ENCODE assay signal across 9 mouse cellular contexts in the genomic region with DNA sequence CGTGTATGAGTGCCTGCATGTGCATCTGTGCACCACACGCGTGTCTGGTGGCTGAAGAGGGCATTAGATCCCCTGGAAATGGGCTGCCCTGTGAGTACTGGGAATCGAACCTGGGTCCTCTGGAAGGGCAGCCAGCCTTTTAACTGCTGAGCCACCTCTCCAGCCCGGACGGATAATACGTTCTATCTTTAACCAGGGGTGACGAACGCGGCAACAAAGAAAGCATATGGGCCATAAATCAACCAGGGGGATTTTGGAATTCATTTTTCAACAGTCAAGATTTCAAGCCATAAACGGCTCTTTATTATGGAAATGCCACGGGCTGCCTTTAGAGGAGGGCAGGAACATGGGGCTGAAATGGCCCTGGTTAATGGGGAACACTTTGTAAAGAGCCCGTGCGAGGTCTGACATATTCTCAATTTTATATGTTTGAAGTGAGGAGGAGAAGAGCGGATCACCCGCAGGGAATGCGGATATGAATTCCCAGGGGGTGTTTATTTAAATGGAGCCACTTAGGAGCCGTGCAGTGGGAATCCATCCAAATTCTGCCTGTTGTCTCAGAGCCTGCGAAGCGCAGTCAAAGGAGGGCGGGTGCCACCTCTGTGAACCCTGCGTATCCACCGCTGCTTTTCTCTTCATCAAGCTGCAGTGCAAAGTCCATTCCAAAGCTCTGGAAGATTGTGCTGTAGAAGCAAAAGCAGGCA.
DNase-seq lines count a peak whose midpoint lies in the region; ATAC-seq and TF ChIP-seq lines count a peak whose summit lies in the region.
"Had no signal": no experiment of that assay in that cellular context is flagged by ENCODE, and none has a peak within 500 bp of the region (broad histone marks: within the 10 kb centered on the region; RNA-seq: fewer than 3 reads in every experiment).

No protein-coding gene starts in this region.

- no peak for ATAC-seq in heart, embryonic 15.5 days (replicated peaks; ENCODE audit: insufficient number of reproducible peaks, insufficient read depth, low FRiP score, low read depth)
- 0 out of 2 replicates have a peak, but pooled peaks have one; percentile 33 for ATAC-seq in forebrain, embryonic 12.5 days (ENCODE audit: low FRiP score)
- ATAC-seq in kidney, embryonic 14.5 days (ENCODE audit: low FRiP score, low TSS enrichment), result peak; percentile 48; the same call in 1 of the 2 replicates
- ATAC-seq in midbrain, embryonic 14.5 days (ENCODE audit: low FRiP score, low TSS enrichment), result no peak; the same call in 1 of the 2 replicates

- no peak overlapping the region for H3K4me3 ChIP-seq in heart, embryonic 15.5 days
- H3K4me3 ChIP-seq in heart, adult 2 months, result no peak overlapping the region
- H3K4me3 ChIP-seq in forebrain, embryonic 12.5 days (replicated peaks), result no peak overlapping the region
- no peak overlapping the region for H3K4me3 ChIP-seq in kidney, embryonic 14.5 days (ENCODE audit: low read length)
- H3K4me3 ChIP-seq in midbrain, embryonic 14.5 days (replicated peaks; ENCODE audit: low read depth, low read length), result no peak overlapping the region
- H3K4me3 ChIP-seq: megakaryocyte, embryonic 14.5 days had no signal

- no peaks in the 10 kb centered on the region for H3K27me3 ChIP-seq in heart, embryonic 15.5 days
- no peaks in the 10 kb centered on the region for H3K27me3 ChIP-seq in heart, adult 2 months (ENCODE audit: control insufficient read depth, insufficient read depth, low read length)
- no peaks in the 10 kb centered on the region for H3K27me3 ChIP-seq in forebrain, embryonic 12.5 days
- no peaks in the 10 kb centered on the region for H3K27me3 ChIP-seq in kidney, embryonic 14.5 days (ENCODE audit: control insufficient read depth, insufficient read depth, low read length)
- H3K27me3 ChIP-seq in midbrain, embryonic 14.5 days (ENCODE audit: control insufficient read depth, insufficient read depth, low read length), result no peaks in the 10 kb centered on the region

- TF ChIP-seq POLR2A in heart, adult 2 months (IDR thresholded peaks at IDR 0.05; ENCODE audit: insufficient read depth, low read depth, low read length), result no peak

- TF ChIP-seq EP300 in heart, adult 2 months (IDR thresholded peaks at IDR 0.05; ENCODE audit: insufficient read depth, low read depth, low read length), result no peak

- peaks cover 10% of the 10 kb centered on the region for H3K4me1 ChIP-seq in heart, embryonic 15.5 days (replicated peaks)
- no peaks in the 10 kb centered on the region for H3K4me1 ChIP-seq in heart, adult 2 months (ENCODE audit: control insufficient read depth, insufficient read depth, low read length)
- peaks cover 23% of the 10 kb centered on the region for H3K4me1 ChIP-seq in forebrain, embryonic 12.5 days
- H3K4me1 ChIP-seq in kidney, embryonic 14.5 days (ENCODE audit: control insufficient read depth, insufficient read depth, low read length), result peaks cover 12% of the 10 kb centered on the region
- peaks cover 23% of the 10 kb centered on the region; the same call in 1 of the 2 replicates for H3K4me1 ChIP-seq in midbrain, embryonic 14.5 days (ENCODE audit: control insufficient read depth, insufficient read depth, low read length)
- H3K4me1 ChIP-seq: megakaryocyte, embryonic 14.5 days had no signal

- no peak for TF ChIP-seq CTCF in heart, adult 2 months (IDR thresholded peaks at IDR 0.05)

- no peaks in the 10 kb centered on the region for H3K36me3 ChIP-seq in heart, embryonic 15.5 days
- H3K36me3 ChIP-seq in heart, adult 2 months (ENCODE audit: control insufficient read depth, insufficient read depth, low read length), result no peaks in the 10 kb centered on the region
- H3K36me3 ChIP-seq in forebrain, embryonic 12.5 days (replicated peaks), result no peaks in the 10 kb centered on the region
- H3K36me3 ChIP-seq in kidney, embryonic 14.5 days (ENCODE audit: control insufficient read depth, insufficient read depth, low read length), result no peaks in the 10 kb centered on the region
- no peaks in the 10 kb centered on the region for H3K36me3 ChIP-seq in midbrain, embryonic 14.5 days (ENCODE audit: control insufficient read depth, insufficient read depth, low read length)

- no peaks in the 10 kb centered on the region for H3K79me2 ChIP-seq in heart, adult 2 months (replicated peaks; ENCODE audit: control insufficient read depth, insufficient read depth, low read length)

- no peak overlapping the region for H3K27ac ChIP-seq in heart, embryonic 15.5 days
- no peak overlapping the region for H3K27ac ChIP-seq in heart, adult 2 months
- H3K27ac ChIP-seq in forebrain, embryonic 12.5 days, result peak overlapping the region; percentile 51
- H3K27ac ChIP-seq in kidney, embryonic 14.5 days (ENCODE audit: low read depth, low read length), result no peak overlapping the region; the same call in 1 of the 2 replicates
- H3K27ac ChIP-seq in midbrain, embryonic 14.5 days (replicated peaks; ENCODE audit: low read depth, low read length), result peak overlapping the region; percentile 55

- no peak overlapping the region for H3K9ac ChIP-seq in heart, embryonic 15.5 days
- H3K9ac ChIP-seq in heart, adult 2 months (ENCODE audit: low read depth, low read length), result no peak overlapping the region
- no peak overlapping the region for H3K9ac ChIP-seq in forebrain, embryonic 12.5 days
- H3K9ac ChIP-seq in kidney, embryonic 14.5 days (ENCODE audit: low read depth, low read length), result no peak overlapping the region
- H3K9ac ChIP-seq in midbrain, embryonic 14.5 days (replicated peaks; ENCODE audit: low read length), result no peak overlapping the region

- peak overlapping the region; percentile 37 for H3K4me2 ChIP-seq in heart, embryonic 15.5 days
- no peak overlapping the region for H3K4me2 ChIP-seq in forebrain, embryonic 12.5 days
- H3K4me2 ChIP-seq in kidney, embryonic 14.5 days (replicated peaks; ENCODE audit: low read depth, low read length), result no peak overlapping the region
- no peak overlapping the region for H3K4me2 ChIP-seq in midbrain, embryonic 14.5 days (ENCODE audit: low read length)

- intact Hi-C loops in heart, adult 2 months (cut with DNase I), result no loop called here

- no peaks in the 10 kb centered on the region for H3K9me3 ChIP-seq in heart, embryonic 15.5 days (replicated peaks)
- H3K9me3 ChIP-seq in forebrain, embryonic 12.5 days, result no peaks in the 10 kb centered on the region
- no peaks in the 10 kb centered on the region for H3K9me3 ChIP-seq in kidney, embryonic 14.5 days (ENCODE audit: control insufficient read depth, low read length)
- H3K9me3 ChIP-seq in midbrain, embryonic 14.5 days (ENCODE audit: control insufficient read depth, low read length), result no peaks in the 10 kb centered on the region
- H3K9me3 ChIP-seq: megakaryocyte, embryonic 14.5 days had no signal

- 55% methylated on average over 23 of the region's 23 CpGs for WGBS in heart, embryonic 15.5 days
- 58% methylated on average over 23 of the region's 23 CpGs for WGBS in heart, adult 2 months
- 58% methylated on average over 23 of the region's 23 CpGs for WGBS in forebrain, embryonic 12.5 days
- 41% methylated on average over 23 of the region's 23 CpGs for WGBS in kidney, embryonic 14.5 days
- 32% methylated on average over 23 of the region's 23 CpGs for WGBS in midbrain, embryonic 14.5 days

- DNase-seq in heart, adult 2 months, result no peak
- DNase-seq in midbrain, embryonic 14.5 days, result peak; percentile 78
- no peak for DNase-seq in thymus, adult 18-20 months
- DNase-seq in thymus, postnatal 25 days, result no peak
- DNase-seq in cerebellum, postnatal 10 days, result no peak

Comparison
In these comparisons a context has a peak if more than half of its experiments do, and no peak if none do; other contexts are left out.
1. ATAC-seq: peak in forebrain, embryonic 12.5 days (single experiment) and kidney, embryonic 14.5 days (single experiment); none in heart, embryonic 15.5 days (single experiment) and midbrain, embryonic 14.5 days (single experiment).
2. H3K27ac ChIP-seq: peak in forebrain, embryonic 12.5 days (single experiment) and midbrain, embryonic 14.5 days (single experiment); none in heart, embryonic 15.5 days (single experiment), heart, adult 2 months (single experiment) and kidney, embryonic 14.5 days (single experiment).